Mouse (Mus musculus) heart, adult 2 months (tissue): ENCODE data around the gene Cecr2.

Experiments
- CTCF ChIP-seq: fragments of 200-600 bp; IDR thresholded peaks from 2 replicates; pipeline ENCODE4 v1.8.1; 2022; ENCODE audit warnings: antibody characterized with exemption, mild to moderate bottlenecking, moderate library complexity
- EP300 ChIP-seq: fragments of 200-500 bp; IDR thresholded peaks from 2 replicates; pipeline ENCODE4 v1.6.1; 2011; ENCODE audit warnings: low read depth, low read length, control low read depth; ENCODE audit not compliant: insufficient read depth
- POLR2A ChIP-seq: fragments of 200-500 bp; IDR thresholded peaks from 2 replicates; pipeline ENCODE4 v1.6.1; 2011; ENCODE audit warnings: mild to moderate bottlenecking, low read depth, low read length, control low read depth; ENCODE audit not compliant: insufficient read depth

DNA sequence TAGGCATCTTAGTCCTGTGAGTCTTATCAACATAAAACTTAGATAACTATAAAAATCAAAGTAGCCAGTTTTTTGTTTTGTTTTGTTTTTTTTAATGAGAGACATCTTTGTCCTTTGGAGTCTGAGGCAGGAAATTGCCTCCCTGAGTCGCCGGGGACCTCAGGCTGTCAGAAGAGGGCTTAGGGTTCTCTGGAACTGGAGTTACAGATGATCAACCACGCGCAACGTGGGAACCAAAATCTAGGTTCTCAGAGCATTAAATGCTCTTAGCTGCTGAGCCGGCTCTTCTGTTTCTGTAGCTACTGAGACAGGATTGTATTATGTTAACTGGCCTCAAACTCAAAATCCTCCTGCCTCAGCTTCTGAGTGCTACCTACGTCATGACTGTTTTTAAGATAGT, 22.4 kb upstream of the Cecr2 start:
- TF ChIP-seq CTCF, result no peak
- TF ChIP-seq POLR2A, result no peak
- no peak for TF ChIP-seq EP300
